Mouse (Mus musculus): ENCODE data around the gene Ncf1. TPM values are rescaled to one million over a fixed set of nuclear protein-coding genes. Genes with fewer than 3 reads are reported as not detected.

Gene Ncf1
- total RNA-seq, 2 experiments from 2014 or later = 5.3 to 7.7 TPM

DNA sequence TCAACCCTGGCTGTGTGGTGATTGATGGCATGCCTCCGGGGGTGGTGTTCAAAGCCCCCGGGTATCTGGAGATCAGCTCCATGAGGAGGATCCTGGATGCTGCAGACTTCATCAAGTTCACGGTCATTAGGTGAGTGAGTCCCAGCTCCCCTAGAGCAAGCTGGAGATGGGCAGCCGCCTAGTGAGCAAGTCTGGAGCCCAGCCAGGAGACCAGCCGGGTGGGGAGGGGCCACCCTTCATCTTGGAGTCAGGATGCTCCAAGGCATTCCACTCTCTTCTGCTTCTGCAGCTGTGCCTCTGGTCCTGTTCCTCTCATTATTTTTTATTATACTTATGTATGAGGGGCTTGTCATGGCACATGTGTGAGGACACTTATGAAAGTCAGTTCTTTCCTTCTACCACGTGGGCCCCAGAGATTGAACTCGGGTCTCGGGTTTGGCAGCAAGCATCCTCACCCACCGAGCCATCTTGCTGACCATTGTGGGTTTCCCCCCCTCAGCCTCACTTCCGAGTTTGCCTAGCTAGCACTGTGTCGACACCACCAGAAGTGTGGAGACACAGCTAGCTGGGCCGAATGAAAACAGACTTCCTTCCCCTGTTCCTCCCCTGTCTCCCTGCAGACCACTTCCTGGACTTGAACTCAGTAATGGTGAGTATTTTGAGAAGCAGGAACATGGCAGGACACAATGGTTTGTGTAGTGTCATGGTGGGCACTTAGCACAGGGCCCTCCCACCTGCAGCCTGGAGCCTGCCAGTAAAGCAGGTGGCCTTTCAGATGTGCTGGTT is 15.2 kb downstream of the Ncf1 start:
- DNase-seq (ENCODE audit: low spot score in 2 of 2) = no peak

DNA sequence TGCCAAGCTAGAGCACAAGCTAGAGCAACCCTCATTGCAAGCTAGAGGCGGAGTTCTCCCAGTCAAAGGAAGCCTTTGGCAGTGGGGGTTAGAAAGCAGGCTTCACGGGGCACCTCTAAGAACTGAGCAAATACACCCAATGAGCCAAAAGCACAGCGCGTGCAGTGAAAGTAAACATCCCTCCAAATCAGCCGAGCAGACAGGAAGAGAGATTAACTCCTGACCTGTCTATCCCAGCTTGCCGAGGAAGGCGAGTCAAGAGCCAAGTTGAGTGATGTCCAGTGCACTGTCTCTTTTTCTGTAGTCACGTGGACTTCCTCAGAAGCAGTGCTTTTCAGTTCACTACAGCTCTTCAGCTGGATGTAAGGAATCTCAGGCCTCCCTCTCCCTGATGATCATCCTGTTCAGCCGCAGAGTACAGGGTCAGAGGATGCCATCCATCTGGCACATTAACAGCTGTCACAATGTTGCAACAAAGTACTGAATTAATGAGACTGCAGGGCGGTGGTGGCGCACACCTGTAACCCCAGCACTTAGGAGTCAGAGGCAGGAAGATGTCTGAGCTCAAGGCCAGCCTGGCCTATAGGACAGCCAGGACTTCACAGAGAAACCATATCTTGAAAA is 19.4 kb downstream of the Ncf1 start:
- DNase-seq (ENCODE audit: low spot score in 2 of 2) = no peak

DNA sequence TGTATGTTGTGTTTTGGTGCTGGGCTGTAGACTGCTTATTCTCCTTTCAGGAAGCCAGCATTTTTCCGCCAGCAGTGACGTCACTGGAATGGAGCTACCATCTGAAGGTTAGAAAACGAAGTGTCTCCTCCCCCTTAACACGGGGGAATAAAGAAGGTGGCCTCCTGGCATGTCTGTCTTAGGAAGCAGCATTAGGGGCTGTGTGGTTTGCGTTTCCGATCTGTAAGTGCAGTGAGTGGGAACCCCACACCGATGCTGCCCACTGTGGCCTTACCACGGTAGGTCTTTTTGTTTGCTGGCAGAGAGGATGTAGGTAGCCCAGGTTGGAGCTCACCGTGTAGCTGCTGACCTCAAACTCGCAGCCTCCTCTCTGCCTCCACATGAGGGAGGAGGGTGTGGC is 22.7 kb downstream of the Ncf1 start:
- no peak for DNase-seq (ENCODE audit: low spot score in 2 of 2)

DNA sequence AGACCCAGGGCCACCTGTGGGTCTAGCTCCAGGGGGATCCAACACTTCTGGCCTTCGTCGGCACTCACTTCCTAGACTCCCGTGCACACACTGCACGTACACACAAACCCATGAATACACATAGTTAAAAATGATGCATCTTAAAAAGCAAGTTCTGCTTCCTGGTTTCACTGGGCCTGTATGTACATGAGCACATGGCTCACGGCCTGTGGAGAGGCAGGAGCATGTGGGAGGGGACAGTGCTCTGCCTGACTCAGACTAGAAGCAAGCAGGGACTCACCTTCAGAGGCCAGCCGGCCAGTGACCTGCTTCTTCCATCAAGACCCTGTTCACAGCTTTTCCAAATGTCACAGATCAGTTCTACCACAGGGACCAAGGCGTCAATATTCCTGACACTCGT is 35.8 kb downstream of the Ncf1 start:
- DNase-seq (ENCODE audit: low spot score in 2 of 2) = no peak

DNA sequence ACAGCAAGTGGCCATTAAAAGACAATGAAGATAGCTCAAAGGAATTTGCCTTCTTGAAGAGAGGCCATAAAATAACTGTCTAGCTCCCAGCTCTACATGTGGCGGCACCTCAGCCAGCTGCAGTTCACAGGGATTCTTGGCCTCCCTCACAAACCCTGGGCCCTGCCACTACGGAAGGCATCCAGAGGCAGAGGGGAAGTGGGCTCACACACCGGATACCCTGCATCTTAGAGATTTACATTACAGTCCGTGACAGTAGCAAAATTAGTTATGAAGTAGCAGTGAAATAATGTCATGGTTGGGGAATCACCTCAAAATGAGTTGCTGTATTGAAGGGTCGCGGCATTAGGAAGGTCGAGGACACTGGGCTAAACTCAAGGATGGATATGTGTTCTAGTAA is 40.9 kb downstream of the Ncf1 start:
- no peak for DNase-seq (ENCODE audit: low spot score in 2 of 2)

DNA sequence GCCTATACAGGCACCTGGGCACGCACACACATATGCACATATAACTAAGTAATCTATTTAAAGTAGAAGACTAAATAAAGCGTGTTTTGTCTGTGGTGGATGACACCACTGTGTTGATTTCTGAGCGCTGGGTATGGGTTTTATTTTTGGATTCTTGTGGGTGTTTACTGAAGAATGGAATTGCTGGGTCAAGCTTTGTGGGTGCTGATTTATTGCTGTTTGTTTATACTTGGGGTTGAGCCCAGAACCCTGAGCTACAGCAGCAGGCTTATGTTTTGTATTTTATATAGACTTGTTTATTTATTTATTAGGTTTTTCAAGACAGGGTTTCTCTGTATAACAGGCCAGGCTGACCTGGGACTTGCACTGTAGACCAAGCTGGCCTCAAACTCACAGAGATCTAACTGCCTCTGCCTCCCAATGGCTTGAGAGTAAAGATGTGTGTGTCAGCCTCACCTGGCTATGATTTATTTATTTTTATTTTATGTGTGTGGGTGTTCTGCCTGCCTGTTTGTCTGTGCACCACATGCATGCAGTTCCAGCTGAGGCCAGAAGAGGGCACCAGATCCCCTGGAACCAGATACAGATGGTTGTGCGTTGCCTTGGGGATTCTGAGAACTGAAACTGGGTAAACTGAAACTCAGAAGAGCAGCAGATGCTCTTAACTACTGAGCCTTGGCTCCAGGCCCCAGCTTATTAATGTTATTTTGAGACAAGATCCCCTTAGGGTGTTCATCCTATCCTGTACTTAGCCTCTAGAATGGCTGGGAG is 42.3 kb downstream of the Ncf1 start:
- DNase-seq (ENCODE audit: low spot score in 2 of 2) = peak; percentile 39 to 53

DNA sequence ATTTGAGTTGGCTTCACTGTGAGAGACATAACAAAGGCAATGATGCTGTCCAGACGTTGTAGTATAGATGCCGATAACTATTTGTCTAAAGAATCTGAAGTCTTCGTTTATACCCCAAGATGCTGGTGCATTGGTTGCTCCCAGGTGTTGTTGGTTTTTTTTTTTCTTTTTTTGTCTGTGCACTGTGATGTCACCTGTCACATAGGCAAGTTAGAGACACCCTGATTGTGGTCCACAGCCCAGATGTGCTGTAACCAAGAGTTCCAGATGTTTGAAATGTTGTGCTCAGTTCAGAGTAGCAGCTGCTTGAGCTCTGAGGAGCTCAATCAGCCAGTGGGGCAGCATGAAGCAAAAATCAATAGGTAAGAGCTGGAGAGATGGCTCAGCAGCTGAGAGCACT is 43.4 kb downstream of the Ncf1 start:
- DNase-seq (ENCODE audit: low spot score in 2 of 2) = no peak

DNA sequence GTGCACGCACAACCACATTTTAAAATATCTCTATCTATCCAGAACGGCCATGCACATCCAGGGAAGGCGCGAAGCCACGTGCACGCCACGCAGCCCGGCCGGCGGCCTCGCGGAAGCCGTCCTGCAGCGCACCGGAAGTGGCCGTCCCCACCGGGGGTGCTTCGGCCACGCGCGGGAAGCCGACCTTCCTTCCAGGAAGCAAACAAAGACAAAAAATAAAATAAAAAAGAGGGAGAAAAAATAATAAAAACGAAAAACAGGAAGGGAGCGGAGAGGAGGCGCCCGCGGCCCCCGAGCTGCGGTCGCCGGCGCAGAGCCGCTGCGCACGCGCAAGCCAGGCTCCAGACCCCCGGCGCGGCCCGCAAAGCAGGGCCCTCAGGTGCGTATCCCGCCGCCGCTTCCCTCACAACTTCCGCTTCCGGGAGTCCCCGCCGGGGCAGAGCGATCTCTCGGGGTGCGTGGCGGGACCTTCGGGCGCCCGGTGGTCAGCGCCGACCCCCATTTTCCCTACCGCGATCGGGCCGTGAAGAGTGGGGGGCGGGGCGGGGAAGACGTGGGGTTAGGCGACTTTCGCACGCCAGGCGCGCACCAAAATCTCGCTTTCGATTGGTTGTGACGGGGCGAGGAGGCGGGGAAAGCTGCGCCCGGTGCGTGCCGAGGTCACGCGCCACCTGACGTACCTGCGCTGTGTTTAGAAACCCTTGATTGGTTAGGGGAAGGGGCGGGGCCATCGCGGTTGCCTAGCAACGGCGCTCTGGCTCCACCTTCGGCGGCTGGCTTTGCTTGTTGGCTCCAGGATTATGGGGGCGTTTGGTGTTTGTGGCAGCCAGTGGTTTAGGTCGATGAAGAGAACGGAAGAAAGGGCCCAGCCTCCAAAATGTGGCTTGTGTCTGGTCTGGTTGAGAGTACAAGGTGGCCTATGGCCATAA is 45.3 kb downstream of the Ncf1 start, which contains the start of gene Gtf2ird2:
Gene Gtf2ird2 (plus strand): TSS at position 140 of the 929 bp plus-strand sequence.
- peak; percentile 98 to 99 for DNase-seq (ENCODE audit: low spot score in 2 of 2)

DNA sequence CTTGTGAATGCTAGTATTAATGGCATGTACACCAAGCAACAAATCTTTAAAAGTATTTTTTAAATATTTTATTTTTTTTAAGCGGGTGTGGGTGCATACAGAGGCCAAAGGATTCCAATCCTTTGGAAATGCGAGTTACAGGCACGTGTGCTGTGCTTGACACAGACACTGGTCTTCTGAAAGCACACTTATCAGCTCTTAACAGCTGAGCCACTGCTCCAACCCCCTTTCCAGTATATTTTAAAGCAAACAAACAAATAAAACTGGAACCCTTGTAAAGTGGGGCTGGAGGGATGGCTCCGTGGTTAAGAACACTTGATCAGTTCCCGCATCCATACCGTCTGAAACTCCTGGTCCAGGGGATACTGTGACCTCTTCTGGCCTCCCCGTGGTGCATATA is 46.3 kb downstream of the Ncf1 start:
- no peak for DNase-seq (ENCODE audit: low spot score in 2 of 2)

DNA sequence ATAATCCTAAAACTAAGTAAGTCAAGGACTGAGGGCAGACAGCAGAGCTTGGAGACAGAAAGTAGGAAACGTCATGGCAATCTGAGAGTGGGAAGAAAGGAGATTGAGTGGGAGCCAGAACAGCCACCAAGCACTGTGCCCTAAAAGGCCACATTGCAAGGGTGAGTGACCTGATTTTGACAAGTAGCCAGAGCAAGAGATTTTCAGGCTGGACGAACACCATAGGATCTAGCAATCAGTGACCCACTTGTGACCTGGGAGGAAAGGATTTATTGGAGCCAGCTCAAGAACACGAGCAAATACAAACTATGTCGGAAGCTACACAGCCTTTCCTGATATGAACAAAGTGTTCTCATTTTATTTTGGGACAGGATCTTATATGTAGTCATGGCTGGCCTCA is 46.7 kb downstream of the Ncf1 start:
- no peak for DNase-seq (ENCODE audit: low spot score in 2 of 2)

DNA sequence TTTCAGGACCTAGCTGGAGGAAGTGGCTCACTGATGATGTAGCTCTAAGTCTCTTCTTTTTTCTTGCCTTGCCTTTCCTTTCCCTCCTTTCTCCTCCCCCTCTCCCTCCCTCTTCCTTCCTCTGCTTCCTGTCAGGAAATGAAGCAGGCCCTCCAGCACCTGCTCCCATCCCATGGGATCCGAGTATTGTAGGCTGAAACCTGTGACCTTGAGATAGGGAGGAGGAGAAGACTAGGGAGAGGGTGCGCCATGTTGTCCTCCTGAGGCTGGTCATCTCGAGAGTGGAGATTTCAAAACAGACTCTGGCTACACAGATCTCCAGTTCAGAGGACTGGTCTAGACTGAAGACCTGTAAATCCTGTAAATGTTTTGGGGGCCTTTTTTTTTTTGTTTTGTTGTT is 47.3 kb downstream of the Ncf1 start:
- DNase-seq (ENCODE audit: low spot score in 2 of 2) = no peak

DNA sequence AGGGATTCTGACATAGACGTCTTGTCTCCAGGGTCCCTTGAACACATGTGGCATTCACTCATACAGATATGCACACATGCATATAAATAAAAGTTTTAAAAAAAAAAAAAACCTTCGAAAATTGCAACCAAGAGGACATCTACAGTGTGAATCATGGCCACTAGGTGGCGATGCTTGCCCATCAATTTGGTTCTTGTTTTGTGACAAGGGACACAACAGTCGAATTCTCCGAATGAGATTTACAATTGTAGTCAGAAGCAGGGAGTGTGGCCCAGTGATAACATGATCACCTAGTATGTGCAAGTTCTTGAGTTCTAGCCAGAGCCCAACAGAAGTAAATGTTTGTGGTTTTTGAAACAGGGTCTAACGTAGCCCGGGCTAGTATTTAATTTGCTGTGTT is 49.6 kb downstream of the Ncf1 start:
- peak; percentile 84 to 87 for DNase-seq (ENCODE audit: low spot score in 2 of 2)

DNA sequence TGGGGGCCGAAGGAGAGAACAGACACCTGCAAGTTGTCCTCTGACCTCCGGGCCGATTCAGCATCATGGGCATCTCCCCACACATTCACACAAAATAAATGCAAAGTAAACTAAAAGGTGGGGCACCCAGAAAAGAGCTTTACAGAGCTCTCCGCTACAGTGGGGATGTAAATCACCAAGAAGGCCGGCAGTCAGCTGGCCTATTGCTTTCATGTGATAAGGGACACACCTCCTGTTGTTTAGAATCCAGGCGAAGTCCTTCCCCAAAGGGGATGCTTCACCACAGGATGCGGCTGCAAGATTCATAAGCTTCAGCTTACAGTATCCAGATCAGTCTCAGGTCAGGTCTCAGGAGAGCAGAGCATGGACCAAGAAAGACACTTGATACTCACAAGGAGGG is 50.9 kb downstream of the Ncf1 start:
- no peak for DNase-seq (ENCODE audit: low spot score in 2 of 2)

DNA sequence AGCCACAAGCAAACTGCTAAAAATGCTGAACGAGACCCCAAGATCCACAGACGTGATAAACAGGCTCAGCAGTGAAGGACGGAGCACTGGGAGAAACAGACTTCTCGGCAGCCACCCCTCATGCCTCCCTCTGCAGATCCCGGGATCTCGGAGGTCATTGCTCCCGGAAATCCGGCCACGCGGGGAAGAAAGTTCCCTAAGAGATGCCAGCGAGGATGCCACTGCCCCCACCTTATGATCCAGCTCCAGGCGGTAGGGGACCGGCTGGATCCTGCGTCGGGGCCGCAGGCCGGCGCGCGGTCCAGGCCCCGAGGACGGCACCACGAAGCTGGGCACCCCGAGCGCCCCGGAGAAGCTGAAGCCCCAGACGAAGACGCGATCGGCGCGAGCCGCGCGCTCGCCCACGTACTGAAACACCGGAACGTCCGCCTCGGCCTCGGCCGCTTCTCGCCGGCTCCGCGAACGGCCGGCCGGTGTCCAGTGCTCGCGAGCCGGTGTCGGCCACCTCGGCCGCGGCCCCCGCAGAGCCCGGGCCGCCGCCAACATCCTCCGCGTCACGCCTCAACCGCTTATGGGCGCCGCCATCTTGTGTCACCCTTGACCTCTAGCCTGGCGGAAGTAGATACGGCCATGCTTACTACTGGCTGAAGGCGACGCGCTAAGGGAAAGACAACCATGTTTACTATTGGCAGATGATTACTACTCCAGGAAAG is 53.1 kb downstream of the Ncf1 start, which contains the start of gene Rcc1l:
Gene Rcc1l (minus strand): TSS at position 606 of the 713 bp plus-strand sequence.
- DNase-seq (ENCODE audit: low spot score in 2 of 2) = peak; percentile 82 to 89

DNA sequence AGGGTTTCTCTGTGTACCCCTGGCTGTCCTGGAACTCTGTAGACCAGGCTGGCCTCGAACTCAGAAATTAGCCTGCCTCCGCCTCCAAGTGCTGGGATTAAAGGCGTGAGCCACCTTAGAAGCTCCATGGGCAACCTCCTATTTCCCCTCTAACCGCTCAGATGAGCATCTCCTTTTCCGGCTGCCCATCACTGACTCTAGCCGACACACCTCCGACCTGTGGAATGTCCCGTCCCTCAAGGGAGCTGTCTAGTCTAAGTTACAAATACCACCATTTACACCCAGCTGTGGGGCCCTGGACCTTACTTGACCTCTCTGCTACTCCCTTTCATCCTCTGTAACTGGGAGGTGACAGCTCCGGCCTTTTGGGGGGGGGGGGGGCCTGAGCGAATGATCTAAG is 53.7 kb downstream of the Ncf1 start:
- DNase-seq (ENCODE audit: low spot score in 2 of 2) = no peak

DNA sequence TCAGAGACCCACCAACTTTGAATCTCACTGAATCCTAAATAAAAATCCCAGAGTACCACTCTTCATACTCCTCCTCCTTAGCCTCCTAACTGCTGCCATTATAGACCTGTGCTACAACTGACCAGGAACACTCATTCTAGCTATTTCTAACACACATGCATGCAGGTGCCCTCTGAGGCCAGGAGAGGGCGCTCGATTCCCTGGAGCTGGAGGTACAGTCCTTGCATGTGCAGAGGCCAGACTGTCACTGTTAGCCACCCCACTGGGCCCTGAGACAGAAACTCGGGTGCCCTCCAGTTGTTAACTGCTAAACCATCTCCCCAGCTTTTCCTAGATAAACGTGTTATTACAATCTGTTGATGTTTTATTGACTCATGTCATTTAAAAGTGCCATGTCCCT is 56.2 kb downstream of the Ncf1 start:
- DNase-seq (ENCODE audit: low spot score in 2 of 2) = no peak

DNA sequence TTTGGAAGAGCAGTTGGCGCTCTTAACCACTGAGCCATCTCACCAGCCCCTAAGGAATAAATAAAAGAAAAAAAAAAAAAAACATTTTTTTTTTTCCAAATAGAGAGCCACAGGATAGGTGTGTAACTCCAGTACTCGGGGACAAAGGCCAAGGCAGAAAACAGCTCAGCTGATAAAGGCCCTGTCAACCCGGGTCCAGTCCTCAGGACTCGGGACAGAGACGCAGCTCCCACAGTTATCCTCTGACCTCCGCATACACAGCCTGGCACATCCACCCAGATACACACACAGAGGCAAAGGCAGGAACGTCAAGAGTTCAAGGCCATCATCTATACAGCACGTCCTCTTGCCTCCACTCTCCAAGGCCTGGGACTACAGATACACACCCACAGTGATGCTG is 59.3 kb downstream of the Ncf1 start:
- DNase-seq (ENCODE audit: low spot score in 2 of 2) = no peak
